Mouse (Mus musculus): ENCODE measurements at regions not wholly inside any gene's neighbourhood (a gene's known extent, or its start where the extent isn't known, plus 50 kb on each side); places are given as distances from the start of the nearest gene placed in this dataset.

DNA sequence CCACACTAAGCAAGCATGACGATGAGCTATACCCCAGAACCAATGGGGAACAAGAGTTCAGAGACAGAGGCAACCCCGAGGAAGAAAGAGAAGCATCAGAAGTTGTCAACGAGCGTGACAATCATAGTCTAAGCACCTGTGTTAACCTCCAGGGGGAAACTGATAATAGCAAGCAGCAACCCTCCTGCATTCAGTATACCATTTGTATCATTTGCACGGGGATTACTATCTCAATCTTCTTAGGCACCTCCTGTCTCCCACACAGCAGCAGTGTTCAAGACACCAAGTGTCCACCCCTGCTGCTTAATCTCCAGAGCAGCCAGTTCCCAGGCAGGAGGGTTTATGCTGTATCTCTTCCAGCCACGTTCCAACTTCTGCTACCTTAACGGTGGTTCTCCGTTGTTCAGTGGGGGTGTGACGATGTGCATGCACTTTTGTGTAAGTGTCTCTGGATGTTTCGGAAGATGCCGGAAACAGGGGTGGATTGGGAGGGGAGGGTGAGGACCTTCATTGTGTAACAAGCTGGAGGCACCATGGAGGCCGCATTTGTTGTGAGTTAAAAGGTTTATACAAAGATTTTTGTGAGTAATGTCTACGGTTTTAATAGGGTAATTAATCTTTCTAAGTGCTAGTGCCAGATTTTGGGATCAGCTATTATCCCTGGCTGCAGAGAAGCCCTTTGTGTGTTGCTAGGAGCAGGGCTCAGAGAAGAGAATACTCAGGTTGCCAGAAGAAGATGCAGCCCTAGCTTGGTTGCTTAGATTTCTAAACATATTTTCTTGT lies 245.8 kb downstream of the Rnf144b start:
- TF ChIP-seq CTCF (IDR thresholded peaks at IDR 0.05; ENCODE audit: control insufficient read depth, insufficient read depth, insufficient read length) (no peak), MAX (IDR thresholded peaks at IDR 0.05) (no peak), USF1 (IDR thresholded peaks at IDR 0.05; ENCODE audit: low read depth) (no peak)

Data from C2C12 (cell line).